Mouse (Mus musculus) midbrain, embryonic 14.5 days (tissue): ENCODE measurements around the gene Prps2. TPM values are rescaled to one million over a fixed set of nuclear protein-coding genes. Genes with fewer than 3 reads are reported as not detected.

Experiments used
- ATAC-seq: fragments of 200-750 bp; cut with Nextera tagmentation; 2 replicates; pipeline ENCODE4 v1.8.0; 2017; ENCODE audit warnings: moderate number of reproducible peaks, moderate library complexity; ENCODE audit not compliant: low FRiP score, low TSS enrichment
- DNase-seq: peaks from one replicate; pipeline ENCODE4 v3.0.0-alpha.2; 2015
- H3K27ac ChIP-seq: fragments of 300-500 bp; sonication (generic); replicated peaks from 2 replicates; pipeline ENCODE4 v1.5.1; 2014; ENCODE audit warnings: mild to moderate bottlenecking, low read depth, low read length, moderate library complexity
- H3K27me3 ChIP-seq: fragments of 300-500 bp; sonication (generic); 2 replicates; pipeline ENCODE4 v1.6.1; 2014; ENCODE audit warnings: low read length, control low read depth, mixed read lengths; ENCODE audit not compliant: control insufficient read depth, insufficient read depth
- H3K36me3 ChIP-seq: fragments of 300-500 bp; sonication (generic); 2 replicates; pipeline ENCODE4 v1.6.1; 2014; ENCODE audit warnings: low read length, control low read depth; ENCODE audit not compliant: control insufficient read depth, insufficient read depth
- H3K4me1 ChIP-seq: fragments of 300-500 bp; sonication (generic); 2 replicates; pipeline ENCODE4 v1.6.1; 2014; ENCODE audit warnings: mild to moderate bottlenecking, antibody characterized with exemption, low read length, control low read depth; ENCODE audit not compliant: control insufficient read depth, insufficient read depth
- H3K4me2 ChIP-seq: fragments of 300-500 bp; sonication (generic); 2 replicates; pipeline ENCODE4 v1.6.1; 2014; ENCODE audit warnings: mild to moderate bottlenecking, low read length, moderate library complexity
- H3K4me3 ChIP-seq: fragments of 300-500 bp; sonication (generic); replicated peaks from 2 replicates; pipeline ENCODE4 v1.5.1; 2014; ENCODE audit warnings: low read depth, low read length
- H3K9ac ChIP-seq: fragments of 300-500 bp; sonication (generic); replicated peaks from 2 replicates; pipeline ENCODE4 v1.6.1; 2014; ENCODE audit warnings: mild to moderate bottlenecking, low read length, moderate library complexity
- H3K9me3 ChIP-seq: fragments of 300-500 bp; sonication (generic); 2 replicates; pipeline ENCODE4 v1.6.1; 2016; ENCODE audit warnings: low read length, control low read depth, mixed read lengths; ENCODE audit not compliant: control insufficient read depth
- WGBS: fragments of 180-500 bp; shearing (Covaris S2); extraction: QIAGEN DNeasy Blood & Tissue Kit; methylation state at CpG from one replicate; pipeline ENCODE4 v1.1.7; 2014; 5-methylcytosine and 5-hydroxymethylcytosine counted together
- polyA plus RNA-seq: library from polyadenylated mRNA; unstranded; fragments of >200 nt; fragmentation: Nextera tagmentation; extraction: Ambion mirVana; gene quantifications from 2 replicates; pipeline ENCODE4 v1.2.1, GENCODE M21; 2014

Prps2 gene
- polyA plus RNA-seq, 1 experiment from 2014 or later, result 7.1 TPM

DNA sequence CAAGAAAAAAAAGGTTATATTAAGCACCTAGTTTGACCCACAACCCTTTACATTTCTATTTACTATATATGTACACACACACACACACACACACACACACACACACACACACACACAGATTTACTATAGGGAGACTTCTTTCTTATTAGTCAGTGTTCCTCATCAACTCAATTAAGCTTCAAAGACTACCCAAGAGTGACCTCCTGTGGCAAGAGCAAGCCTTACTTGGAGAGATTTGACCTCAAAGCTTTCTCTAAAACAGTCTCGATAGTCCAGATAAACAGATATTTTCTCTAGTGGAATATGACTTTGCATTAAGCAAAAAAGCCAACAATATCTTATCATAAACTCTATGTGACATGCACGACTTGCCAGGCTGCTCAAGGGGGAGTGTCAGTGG is 25.1 kb downstream of the Prps2 start:
- no peak overlapping the region for H3K9ac ChIP-seq
- DNase-seq, result peak; percentile 21
- H3K4me2 ChIP-seq, result no peak overlapping the region
- H3K27ac ChIP-seq, result no peak overlapping the region
- 81% methylated on average over 2 of the region's 2 CpGs for WGBS
- H3K4me1 ChIP-seq, result no peaks in the 10 kb centered on the region
- ATAC-seq, result no peak
- no peaks in the 10 kb centered on the region for H3K36me3 ChIP-seq
- no peaks in the 10 kb centered on the region for H3K27me3 ChIP-seq
- no peak overlapping the region for H3K4me3 ChIP-seq
- H3K9me3 ChIP-seq, result no peaks in the 10 kb centered on the region

DNA sequence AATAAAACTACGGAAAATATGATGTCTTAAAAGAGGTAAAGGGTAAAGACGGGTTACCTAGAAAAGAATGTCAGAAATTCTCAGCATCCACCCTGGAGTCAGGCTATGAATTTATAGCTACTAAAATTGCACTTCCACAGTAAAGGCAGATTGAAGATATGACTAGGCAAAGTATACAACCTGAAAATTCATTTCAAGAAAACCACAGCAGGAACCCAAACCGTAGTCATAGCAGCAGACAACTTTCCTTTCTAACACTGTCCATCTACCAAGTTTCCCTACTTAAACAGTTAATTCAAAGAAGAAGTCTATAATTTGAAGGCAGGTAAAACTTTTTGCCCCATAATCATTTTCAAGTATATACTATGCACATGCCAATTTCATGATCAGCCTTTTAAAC is 26.6 kb downstream of the Prps2 start:
- no peak for DNase-seq
- 95% methylated on average over 3 of the region's 3 CpGs for WGBS

DNA sequence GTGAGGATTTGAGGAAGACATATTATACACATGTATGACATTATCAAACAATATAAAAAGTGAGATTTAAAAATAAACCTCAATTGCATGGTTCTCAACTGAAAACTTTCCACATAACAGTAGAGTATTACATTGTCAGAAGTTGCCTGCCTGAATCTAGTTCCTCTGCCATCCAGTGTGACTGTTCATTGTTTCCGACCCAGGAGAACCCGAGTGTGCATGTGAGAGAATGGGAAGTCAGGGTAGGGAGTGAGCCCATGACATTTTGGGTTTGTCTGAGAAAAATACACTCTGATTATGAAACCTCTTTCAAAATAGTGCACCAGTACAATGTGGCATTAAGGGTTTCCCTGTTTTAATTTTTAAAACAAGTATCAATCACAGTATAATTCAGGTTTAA is 28.9 kb downstream of the Prps2 start:
- 95% methylated on average over 2 of the region's 2 CpGs for WGBS

More for the DNA sequence above, 26.6 kb downstream of the Prps2 start:
- no peak overlapping the region for H3K4me3 ChIP-seq
- no peaks in the 10 kb centered on the region for H3K27me3 ChIP-seq
- H3K4me1 ChIP-seq, result no peaks in the 10 kb centered on the region
- no peaks in the 10 kb centered on the region for H3K9me3 ChIP-seq
- no peak overlapping the region for H3K27ac ChIP-seq
- H3K36me3 ChIP-seq, result no peaks in the 10 kb centered on the region
- no peak for ATAC-seq
- no peak overlapping the region for H3K4me2 ChIP-seq
- H3K9ac ChIP-seq, result no peak overlapping the region

DNA sequence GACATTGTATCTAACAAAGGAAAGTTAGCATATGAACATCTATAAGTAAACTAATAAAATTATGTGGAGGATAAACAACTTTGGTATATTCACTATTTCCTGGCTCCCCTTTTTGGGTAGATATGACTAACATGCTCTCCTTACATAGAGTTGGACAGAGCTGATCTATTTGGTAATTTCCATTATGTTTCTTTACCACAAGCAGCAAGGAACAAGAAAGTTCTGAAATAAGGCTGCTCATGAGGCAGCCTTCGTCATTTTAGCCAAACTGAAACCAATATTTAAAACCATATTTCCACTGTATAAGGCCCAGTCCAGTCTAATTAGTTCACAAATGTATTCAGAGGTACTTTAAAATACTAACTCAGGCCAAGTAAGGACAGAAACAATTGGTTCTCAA is 36.1 kb downstream of the Prps2 start:
- Histone ChIP-seq H3K9ac (no peak overlapping the region), H3K4me3 (no peak overlapping the region), H3K36me3 (no peaks in the 10 kb centered on the region), H3K4me2 (no peak overlapping the region), H3K27me3 (no peaks in the 10 kb centered on the region), H3K9me3 (no peaks in the 10 kb centered on the region), H3K27ac (no peak overlapping the region), H3K4me1 (no peaks in the 10 kb centered on the region)
- DNase-seq, result no peak
- ATAC-seq, result no peak
- 88% methylated on average over 1 of the region's 1 CpGs for WGBS

More for the DNA sequence above, 28.9 kb downstream of the Prps2 start:
- H3K27me3 ChIP-seq, result no peaks in the 10 kb centered on the region
- H3K4me3 ChIP-seq, result no peak overlapping the region
- H3K27ac ChIP-seq, result no peak overlapping the region
- no peaks in the 10 kb centered on the region for H3K36me3 ChIP-seq
- ATAC-seq (no peak), DNase-seq (no peak)
- no peaks in the 10 kb centered on the region for H3K4me1 ChIP-seq
- no peak overlapping the region for H3K4me2 ChIP-seq
- H3K9ac ChIP-seq, result no peak overlapping the region
- H3K9me3 ChIP-seq, result no peaks in the 10 kb centered on the region

GRCm38 (mm10) chrX:167344356-167344755 is 38.2 kb downstream of the Prps2 start:
- Histone ChIP-seq H3K4me3 (no peak overlapping the region), H3K4me1 (no peaks in the 10 kb centered on the region), H3K27me3 (no peaks in the 10 kb centered on the region), H3K36me3 (no peaks in the 10 kb centered on the region), H3K27ac (no peak overlapping the region), H3K9ac (no peak overlapping the region), H3K4me2 (no peak overlapping the region), H3K9me3 (no peaks in the 10 kb centered on the region)
- 84% methylated on average over 1 of the region's 1 CpGs for WGBS
- ATAC-seq, result no peak
- DNase-seq, result no peak

GRCm38 (mm10) chrX:167341811-167342210 is 40.7 kb downstream of the Prps2 start:
- no peak for ATAC-seq
- WGBS, result 86% methylated on average over 3 of the region's 3 CpGs
- Histone ChIP-seq H3K4me2 (no peak overlapping the region), H3K4me3 (no peak overlapping the region), H3K27me3 (no peaks in the 10 kb centered on the region), H3K27ac (no peak overlapping the region), H3K9ac (no peak overlapping the region), H3K36me3 (no peaks in the 10 kb centered on the region), H3K4me1 (no peaks in the 10 kb centered on the region), H3K9me3 (no peaks in the 10 kb centered on the region)
- no peak for DNase-seq

DNA sequence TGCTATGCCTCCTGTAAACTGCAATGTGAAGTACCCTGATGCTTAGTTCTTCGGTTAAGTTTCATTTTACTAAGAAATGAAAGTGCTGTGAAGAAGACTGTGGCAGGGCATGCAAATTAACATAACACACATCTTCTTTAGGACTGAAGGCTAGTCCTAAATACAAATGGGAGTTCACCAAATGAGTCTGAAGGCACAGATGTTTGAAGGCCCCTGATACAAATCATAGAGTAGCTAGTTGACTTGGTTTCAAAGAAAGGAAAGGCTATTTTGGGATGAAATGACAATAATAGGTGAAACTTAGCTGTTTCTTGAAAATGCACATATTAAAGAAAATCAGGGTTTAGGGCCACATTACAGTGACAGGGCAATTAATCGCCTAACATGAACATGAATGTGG is 42.4 kb downstream of the Prps2 start:
- no peak overlapping the region for H3K4me3 ChIP-seq
- H3K9me3 ChIP-seq, result no peaks in the 10 kb centered on the region
- H3K9ac ChIP-seq, result no peak overlapping the region
- no peak overlapping the region for H3K4me2 ChIP-seq
- WGBS, result 89% methylated on average over 2 of the region's 2 CpGs
- ATAC-seq (no peak), DNase-seq (no peak)
- no peaks in the 10 kb centered on the region for H3K36me3 ChIP-seq
- H3K27ac ChIP-seq, result no peak overlapping the region
- H3K4me1 ChIP-seq, result no peaks in the 10 kb centered on the region
- no peaks in the 10 kb centered on the region for H3K27me3 ChIP-seq

- H3K9me3 ChIP-seq, result no peaks in the 10 kb centered on the region
- no peaks in the 10 kb centered on the region for H3K4me1 ChIP-seq
- no peaks in the 10 kb centered on the region for H3K27me3 ChIP-seq
- H3K27ac ChIP-seq, result no peak overlapping the region
- no peak overlapping the region for H3K4me3 ChIP-seq
- 100% methylated on average over 1 of the region's 1 CpGs for WGBS
- no peak overlapping the region for H3K9ac ChIP-seq
- no peaks in the 10 kb centered on the region for H3K36me3 ChIP-seq
- DNase-seq (no peak), ATAC-seq (no peak)
- H3K4me2 ChIP-seq, result no peak overlapping the region
Observed at GRCm38 (mm10) chrX:167337990-167338389, 44.6 kb downstream of the Prps2 start.

DNA sequence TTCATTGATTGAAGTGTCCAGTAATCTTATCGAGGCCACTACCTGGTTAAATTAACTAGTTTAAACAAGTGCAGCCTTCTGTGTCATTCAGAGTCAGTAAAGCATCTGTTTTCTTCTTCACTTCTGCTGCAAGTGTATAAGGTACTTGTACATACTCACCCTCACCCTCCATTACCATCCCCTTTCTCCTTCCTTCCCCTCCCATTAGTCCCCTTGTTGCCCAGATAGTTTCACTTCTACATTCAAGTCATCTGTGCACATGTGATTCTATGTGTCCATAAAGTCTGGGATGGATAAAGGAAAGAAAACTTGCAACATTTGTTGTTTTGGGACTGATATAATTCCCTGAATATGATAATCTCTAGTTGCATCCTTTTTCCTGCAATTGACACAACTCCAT is 48.0 kb downstream of the Prps2 start:
- Histone ChIP-seq H3K9ac (no peak overlapping the region), H3K27me3 (no peaks in the 10 kb centered on the region), H3K36me3 (no peaks in the 10 kb centered on the region), H3K4me3 (no peak overlapping the region), H3K9me3 (no peaks in the 10 kb centered on the region), H3K27ac (no peak overlapping the region), H3K4me1 (no peaks in the 10 kb centered on the region), H3K4me2 (no peak overlapping the region)
- ATAC-seq (no peak), DNase-seq (no peak)
- WGBS, result 89% methylated on average over 1 of the region's 1 CpGs
